Mouse (Mus musculus): ENCODE data around the gene Gm5460. TPM values are rescaled to one million over a fixed set of nuclear protein-coding genes. Genes with fewer than 3 reads are reported as not detected.

Gm5460 gene
- polyA plus RNA-seq (2015; fragmentation: Illumina TruSeq; extraction: RNeasy Lipid Tissue Mini Kit (QIAGEN cat#74804); ENCODE audit: insufficient read depth, low read depth, low replicate concordance): not detected

DNA sequence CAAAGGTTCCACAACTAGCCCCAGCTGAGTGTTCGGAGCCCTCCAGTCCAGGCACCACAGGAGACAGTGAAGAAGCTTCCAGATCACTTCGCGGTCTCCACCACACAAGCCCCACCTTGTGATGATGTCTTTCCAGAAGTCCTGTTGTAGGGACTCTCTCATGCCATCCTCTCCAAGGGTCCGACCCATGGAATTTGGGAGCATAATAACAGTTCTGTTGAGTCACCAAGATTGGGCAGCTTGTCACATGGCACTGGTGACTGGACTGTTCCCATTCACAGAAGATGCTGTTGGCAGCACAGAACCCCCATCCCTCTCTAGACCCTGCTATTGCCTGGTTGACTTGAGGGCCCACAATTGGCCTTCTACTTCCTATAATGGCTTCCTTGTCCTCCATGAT lies at the start of gene Gm5460:
TSS of gene Gm5460 (plus strand) at position 378 of the 400 bp plus-strand sequence.

DNA sequence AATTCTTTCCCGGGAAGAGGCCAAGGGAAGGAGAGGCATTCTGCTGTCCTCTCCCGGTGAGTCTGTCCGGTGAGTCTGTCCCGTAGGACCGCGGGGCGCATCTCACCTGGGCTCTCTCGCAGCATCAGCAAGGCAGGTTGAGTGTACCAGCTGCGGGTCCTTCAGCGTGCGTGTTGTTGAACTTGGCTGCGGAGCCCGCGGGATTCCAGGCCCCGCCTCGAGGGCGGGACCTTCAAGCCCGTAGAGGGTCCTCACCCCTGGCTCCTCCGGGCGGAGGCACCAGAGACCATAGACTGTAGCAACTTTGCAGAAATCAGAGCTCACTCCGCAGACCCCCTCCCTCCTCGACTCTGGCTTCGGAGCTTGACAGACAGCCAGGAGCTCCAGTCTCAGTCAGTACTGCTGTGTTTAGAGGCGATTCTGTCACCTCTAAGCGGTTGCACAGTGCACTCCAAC lies 37.9 kb upstream of the Gm5460 start, which contains the start of gene Zfp488:
TSS of gene Zfp488 (minus strand) at position 161 of the 456 bp plus-strand sequence.

DNA sequence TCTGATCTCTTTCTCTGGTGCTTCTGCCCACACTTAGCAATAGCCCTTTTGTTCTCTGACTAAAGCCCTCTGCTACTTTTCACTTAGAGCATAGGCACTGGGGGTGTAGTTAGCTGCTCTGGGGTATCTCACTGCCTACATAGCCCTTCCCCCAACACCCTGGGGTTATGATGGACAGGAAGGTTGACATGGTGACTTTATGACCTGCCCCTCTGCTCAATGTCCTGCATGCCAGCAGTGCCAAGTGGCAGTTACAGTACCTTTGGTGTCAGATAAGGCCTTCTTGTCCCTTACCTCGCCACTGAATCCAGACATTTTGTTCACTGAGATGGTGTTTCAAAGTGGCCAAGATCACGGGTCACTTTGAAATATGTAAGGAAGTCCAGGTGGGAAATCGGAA lies 1.5 kb upstream of the Gm5460 start, which contains the start of gene Gm30083:
TSS of gene Gm30083 (minus strand) at position 120 of the 400 bp plus-strand sequence.

DNA sequence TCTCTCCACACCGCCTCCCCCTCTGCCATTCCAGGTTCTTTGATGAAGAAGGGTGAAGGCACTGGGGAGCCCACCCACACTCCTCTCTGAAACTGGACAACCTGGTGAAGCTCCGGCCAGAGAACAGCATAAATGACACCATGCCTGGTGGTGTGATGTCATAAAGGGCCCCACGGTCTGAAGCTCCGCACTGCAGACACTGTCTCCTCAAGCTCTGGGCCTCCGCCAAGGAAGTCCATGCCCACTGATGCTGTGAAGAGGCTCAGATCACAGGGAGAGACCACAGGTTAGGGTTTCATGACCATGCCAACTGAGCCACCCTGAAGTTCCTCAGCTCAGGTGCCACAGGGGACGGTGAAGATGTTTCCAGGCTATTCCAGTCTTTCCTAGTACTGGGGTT lies 36.0 kb downstream of the Gm5460 start, which contains the start of gene Antxrl:
TSS of gene Antxrl (plus strand) at position 192 of the 400 bp plus-strand sequence.

DNA sequence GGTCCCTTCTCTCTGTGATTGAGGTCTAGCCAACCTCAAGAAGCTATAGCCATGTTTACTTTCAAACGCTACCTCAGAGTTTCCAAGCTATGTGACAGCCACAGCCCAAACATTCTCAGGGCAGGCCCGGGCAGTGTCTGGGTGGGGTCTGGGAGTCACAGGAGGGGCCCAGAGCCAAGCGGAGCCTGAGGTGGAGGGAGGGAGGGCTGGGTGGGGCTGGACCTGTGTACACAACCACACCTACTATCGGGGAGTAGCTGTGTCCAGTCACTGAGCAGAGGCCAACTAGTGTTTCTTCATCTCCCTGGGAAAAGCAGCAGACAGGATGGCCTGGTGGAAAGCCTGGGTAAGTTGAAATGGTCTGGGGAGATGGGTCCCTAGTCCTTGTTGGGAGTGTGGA lies 69.2 kb downstream of the Gm5460 start, which contains the start of gene Anxa8:
TSS of gene Anxa8 (plus strand) at position 251 of the 400 bp plus-strand sequence.

Other genes starting within 250 kb of the Gm5460 start
- 6.8 TPM for gene Gdf10, start 93.2 kb upstream of the Gm5460 start, polyA plus RNA-seq (2015; fragmentation: Illumina TruSeq; extraction: RNeasy Lipid Tissue Mini Kit (QIAGEN cat#74804); ENCODE audit: insufficient read depth, low read depth, low replicate concordance)
- gene Gdf2, start 75.7 kb upstream of the Gm5460 start, polyA plus RNA-seq (2015; fragmentation: Illumina TruSeq; extraction: RNeasy Lipid Tissue Mini Kit (QIAGEN cat#74804); ENCODE audit: insufficient read depth, low read depth, low replicate concordance): not detected
- gene Rbp3, start 62.8 kb upstream of the Gm5460 start, polyA plus RNA-seq (2015; fragmentation: Illumina TruSeq; extraction: RNeasy Lipid Tissue Mini Kit (QIAGEN cat#74804); ENCODE audit: insufficient read depth, low read depth, low replicate concordance): not detected
- gene Zfp488, start 38.0 kb upstream of the Gm5460 start, polyA plus RNA-seq (2015; fragmentation: Illumina TruSeq; extraction: RNeasy Lipid Tissue Mini Kit (QIAGEN cat#74804); ENCODE audit: insufficient read depth, low read depth, low replicate concordance): not detected
- not detected for gene Gm30083, start 1.6 kb upstream of the Gm5460 start, polyA plus RNA-seq (2015; fragmentation: Illumina TruSeq; extraction: RNeasy Lipid Tissue Mini Kit (QIAGEN cat#74804); ENCODE audit: insufficient read depth, low read depth, low replicate concordance)
- gene Antxrl, start 35.9 kb downstream of the Gm5460 start, polyA plus RNA-seq (2015; fragmentation: Illumina TruSeq; extraction: RNeasy Lipid Tissue Mini Kit (QIAGEN cat#74804); ENCODE audit: insufficient read depth, low read depth, low replicate concordance): not detected
- 2.5 TPM for gene Anxa8, start 69.2 kb downstream of the Gm5460 start, polyA plus RNA-seq (2015; fragmentation: Illumina TruSeq; extraction: RNeasy Lipid Tissue Mini Kit (QIAGEN cat#74804); ENCODE audit: insufficient read depth, low read depth, low replicate concordance)
- gene A630023A22Rik, start 86.0 kb downstream of the Gm5460 start, polyA plus RNA-seq (2015; fragmentation: Illumina TruSeq; extraction: RNeasy Lipid Tissue Mini Kit (QIAGEN cat#74804); ENCODE audit: insufficient read depth, low read depth, low replicate concordance): not detected
- gene Npy4r, start 135.7 kb downstream of the Gm5460 start, polyA plus RNA-seq (2015; fragmentation: Illumina TruSeq; extraction: RNeasy Lipid Tissue Mini Kit (QIAGEN cat#74804); ENCODE audit: insufficient read depth, low read depth, low replicate concordance): not detected
- not detected for gene Gprin2, start 184.9 kb downstream of the Gm5460 start, polyA plus RNA-seq (2015; fragmentation: Illumina TruSeq; extraction: RNeasy Lipid Tissue Mini Kit (QIAGEN cat#74804); ENCODE audit: insufficient read depth, low read depth, low replicate concordance)
- 5.6 TPM for gene Syt15, start 202.8 kb downstream of the Gm5460 start, polyA plus RNA-seq (2015; fragmentation: Illumina TruSeq; extraction: RNeasy Lipid Tissue Mini Kit (QIAGEN cat#74804); ENCODE audit: insufficient read depth, low read depth, low replicate concordance)